Mouse (Mus musculus): Measurements from ENCODE around the gene Clrn2. TPM values are rescaled to one million over a fixed set of nuclear protein-coding genes. Genes with fewer than 3 reads are reported as not detected.

Gene Clrn2
- polyA plus RNA-seq, 1 experiment from 2014 or later: not detected

DNA sequence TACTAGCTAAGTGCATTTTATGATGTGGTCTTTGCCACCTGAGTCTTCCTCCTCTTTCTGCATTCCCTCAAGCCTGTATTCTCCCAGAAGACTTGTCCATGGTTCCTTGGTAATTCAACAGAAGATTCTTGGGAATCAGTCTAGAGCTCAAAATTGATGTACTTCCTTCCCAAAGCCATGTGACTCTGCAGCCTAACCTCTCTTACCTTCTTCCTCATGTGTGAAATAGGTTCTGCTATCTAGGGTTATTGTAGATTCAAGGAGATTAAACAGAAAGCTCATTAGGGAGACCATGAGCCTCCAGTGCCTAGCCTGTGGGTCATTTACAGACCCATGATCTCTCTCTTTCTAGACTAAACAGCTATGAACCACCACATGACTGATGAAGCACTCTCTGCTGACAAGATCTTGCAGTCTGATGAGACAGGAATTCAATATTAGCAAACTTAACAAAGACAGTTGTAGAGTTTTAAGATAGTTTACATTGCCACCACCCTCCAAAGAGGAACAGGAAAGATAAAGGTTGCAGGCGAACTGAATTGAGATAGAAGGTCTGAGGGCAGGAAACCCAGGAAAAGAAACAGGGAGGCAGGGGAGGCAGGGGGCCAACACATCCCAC, 27.0 kb upstream of the Clrn2 start:
- no peaks in the 10 kb centered on the region for H3K27me3 ChIP-seq (ENCODE audit: control insufficient read depth, insufficient read depth, low read length)
- no peak overlapping the region for H3K9ac ChIP-seq (ENCODE audit: low read length)
- H3K36me3 ChIP-seq (ENCODE audit: control insufficient read depth, insufficient read depth): no peaks in the 10 kb centered on the region
- H3K27ac ChIP-seq (ENCODE audit: low read length): no peak overlapping the region
- no peak overlapping the region for H3K4me3 ChIP-seq (ENCODE audit: low read length)
- 27% methylated on average over 1 of the region's 1 CpGs for WGBS
- H3K4me1 ChIP-seq (ENCODE audit: control insufficient read depth, insufficient read depth, low read length): no peaks in the 10 kb centered on the region
- no peak overlapping the region for H3K4me2 ChIP-seq (ENCODE audit: low read depth, low read length)
- no peak for ATAC-seq (replicated peaks; ENCODE audit: extremely low read depth, insufficient read depth, low FRiP score)
- H3K9me3 ChIP-seq (replicated peaks; ENCODE audit: control insufficient read depth, low read length): no peaks in the 10 kb centered on the region

DNA sequence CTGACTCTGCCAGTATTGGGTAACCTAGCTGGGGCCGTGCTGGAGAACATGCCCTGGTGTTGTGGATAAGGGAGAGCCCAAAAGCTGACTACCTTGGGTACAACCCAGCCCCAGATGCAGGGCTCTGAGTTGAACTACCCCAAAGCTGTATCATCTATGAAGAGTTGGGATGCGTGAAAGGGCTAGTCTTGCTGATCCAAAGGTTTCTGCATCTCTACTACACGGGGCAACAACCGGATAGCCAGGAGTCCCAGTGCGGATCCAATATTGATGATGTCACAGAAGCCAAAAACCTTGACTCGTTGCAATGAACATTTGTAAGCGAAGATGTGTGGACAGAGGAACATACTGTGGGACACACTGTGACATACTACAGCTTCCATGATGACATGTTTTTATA, 25.7 kb upstream of the Clrn2 start:
- peaks cover 2% of the 10 kb centered on the region; the same call in 1 of the 2 replicates for H3K36me3 ChIP-seq (ENCODE audit: control insufficient read depth, insufficient read depth)
- WGBS: 91% methylated on average over 7 of the region's 7 CpGs
- no peaks in the 10 kb centered on the region for H3K27me3 ChIP-seq (ENCODE audit: control insufficient read depth, insufficient read depth, low read length)
- no peak overlapping the region for H3K4me2 ChIP-seq (ENCODE audit: low read depth, low read length)
- ATAC-seq (replicated peaks; ENCODE audit: extremely low read depth, insufficient read depth, low FRiP score): no peak
- no peak overlapping the region for H3K27ac ChIP-seq (ENCODE audit: low read length)
- no peaks in the 10 kb centered on the region for H3K9me3 ChIP-seq (replicated peaks; ENCODE audit: control insufficient read depth, low read length)
- H3K4me1 ChIP-seq (ENCODE audit: control insufficient read depth, insufficient read depth, low read length): no peaks in the 10 kb centered on the region
- H3K4me3 ChIP-seq (ENCODE audit: low read length): no peak overlapping the region
- no peak overlapping the region for H3K9ac ChIP-seq (ENCODE audit: low read length)

DNA sequence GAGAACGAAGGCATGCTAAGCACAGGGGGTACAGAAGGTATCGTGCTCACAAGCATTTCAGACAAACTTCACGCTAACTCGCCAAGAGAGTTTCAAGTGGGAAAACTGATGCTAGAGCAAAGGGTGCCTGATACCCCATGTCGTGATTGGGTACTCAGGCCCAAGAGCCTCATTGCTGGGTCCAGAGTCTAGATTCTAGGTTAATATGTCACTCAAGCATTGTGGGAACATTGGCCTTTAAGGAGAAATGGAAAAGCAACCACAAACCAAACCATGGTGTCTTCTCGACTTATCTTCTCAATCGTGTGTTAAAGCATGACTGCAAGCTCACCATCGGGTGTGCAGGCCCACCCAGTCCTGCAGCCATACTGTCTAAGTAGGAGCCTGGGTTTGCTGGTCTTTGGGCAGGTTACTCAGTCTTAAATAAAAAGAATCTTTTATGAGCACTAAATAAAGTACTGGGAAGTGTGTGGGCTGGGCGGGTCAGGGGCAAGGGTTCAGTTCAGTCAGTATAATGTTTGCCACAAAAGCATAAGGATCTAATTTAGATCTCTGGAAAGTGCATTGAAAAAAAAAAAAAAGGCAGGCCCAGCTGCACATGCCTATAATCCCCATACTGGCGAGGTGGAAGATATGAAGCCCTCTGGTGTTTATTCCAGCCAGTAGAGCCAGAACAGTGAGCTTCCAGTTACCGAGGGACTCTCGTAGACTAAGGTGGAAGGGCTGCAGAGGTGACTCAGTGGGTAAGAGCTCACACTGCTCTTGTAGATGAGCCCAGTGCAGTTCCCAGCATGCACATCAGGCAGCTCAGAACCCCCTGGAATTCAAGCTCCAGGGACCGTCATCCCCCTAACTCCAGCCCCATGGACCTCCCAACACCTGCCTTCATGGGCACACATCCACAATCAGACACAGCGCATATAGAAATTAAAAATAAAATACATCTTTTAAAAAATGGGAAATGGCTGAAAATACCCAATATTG, 17.3 kb upstream of the Clrn2 start:
- H3K36me3 ChIP-seq (ENCODE audit: control insufficient read depth, insufficient read depth): peaks cover 27% of the 10 kb centered on the region

DNA sequence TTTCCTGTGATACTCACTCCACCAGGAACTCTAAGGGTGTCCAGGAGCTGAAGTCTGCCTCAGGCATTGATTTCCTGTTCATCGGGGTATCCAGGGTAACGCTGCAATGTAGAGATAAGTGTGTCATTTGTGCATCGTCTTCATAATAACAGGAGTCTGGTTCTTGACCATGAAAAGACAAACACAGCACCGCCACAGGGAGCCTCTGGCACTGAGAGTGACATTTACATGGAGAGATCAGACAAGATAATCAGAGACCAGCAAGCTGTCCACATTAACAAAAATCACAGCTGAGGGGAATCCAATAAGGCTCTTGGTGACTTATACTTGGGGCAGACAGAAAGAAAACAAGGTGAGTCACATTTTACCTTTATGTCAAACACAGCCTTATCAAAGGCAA, 15.7 kb upstream of the Clrn2 start:
- no peak overlapping the region for H3K4me3 ChIP-seq (ENCODE audit: low read length)
- no peak overlapping the region for H3K27ac ChIP-seq (ENCODE audit: low read length)
- 0 out of 2 replicates have a peak, but pooled peaks cover 2% of the 10 kb centered on the region for H3K4me1 ChIP-seq (ENCODE audit: control insufficient read depth, insufficient read depth, low read length)
- no peak for ATAC-seq (replicated peaks; ENCODE audit: extremely low read depth, insufficient read depth, low FRiP score)
- 72% methylated on average over 4 of the region's 4 CpGs for WGBS
- no peaks in the 10 kb centered on the region for H3K9me3 ChIP-seq (replicated peaks; ENCODE audit: control insufficient read depth, low read length)
- H3K36me3 ChIP-seq (ENCODE audit: control insufficient read depth, insufficient read depth): peaks cover 26% of the 10 kb centered on the region
- no peaks in the 10 kb centered on the region for H3K27me3 ChIP-seq (ENCODE audit: control insufficient read depth, insufficient read depth, low read length)
- H3K9ac ChIP-seq (ENCODE audit: low read length): no peak overlapping the region
- no peak overlapping the region for H3K4me2 ChIP-seq (ENCODE audit: low read depth, low read length)

More for the DNA sequence above, 17.3 kb upstream of the Clrn2 start:
- no peak overlapping the region for H3K27ac ChIP-seq (ENCODE audit: low read length)
- WGBS: 83% methylated on average over 14 of the region's 14 CpGs
- H3K4me3 ChIP-seq (ENCODE audit: low read length): no peak overlapping the region
- 0 out of 2 replicates have a peak, but pooled peaks cover 2% of the 10 kb centered on the region for H3K4me1 ChIP-seq (ENCODE audit: control insufficient read depth, insufficient read depth, low read length)
- no peak overlapping the region for H3K4me2 ChIP-seq (ENCODE audit: low read depth, low read length)
- no peaks in the 10 kb centered on the region for H3K27me3 ChIP-seq (ENCODE audit: control insufficient read depth, insufficient read depth, low read length)
- H3K9me3 ChIP-seq (replicated peaks; ENCODE audit: control insufficient read depth, low read length): no peaks in the 10 kb centered on the region
- no peak overlapping the region for H3K9ac ChIP-seq (ENCODE audit: low read length)
- no peak for ATAC-seq (replicated peaks; ENCODE audit: extremely low read depth, insufficient read depth, low FRiP score)

DNA sequence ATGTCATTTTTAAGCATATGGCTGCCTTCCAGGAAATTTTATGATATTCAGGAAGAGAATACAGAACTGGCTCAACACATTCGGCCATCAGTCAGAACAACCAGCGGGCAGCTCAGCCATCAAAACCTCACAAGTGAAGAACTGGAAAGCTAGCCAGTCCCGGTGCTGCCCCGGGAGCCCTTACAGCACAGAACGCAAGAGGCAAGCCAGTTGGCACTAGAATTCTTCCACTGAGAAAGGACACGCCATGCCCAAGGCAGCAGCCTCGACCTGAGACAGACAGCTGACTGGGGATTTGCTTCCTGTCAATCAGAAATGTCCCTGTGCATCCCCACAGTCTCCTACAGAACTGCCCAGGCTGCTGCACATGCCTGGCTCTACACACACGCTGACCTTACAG, 15.2 kb upstream of the Clrn2 start:
- 80% methylated on average over 8 of the region's 8 CpGs for WGBS
- Histone ChIP-seq H3K4me2 (ENCODE audit: low read depth, low read length) (no peak overlapping the region), H3K36me3 (ENCODE audit: control insufficient read depth, insufficient read depth) (peaks cover 25% of the 10 kb centered on the region), H3K9me3 (replicated peaks; ENCODE audit: control insufficient read depth, low read length) (no peaks in the 10 kb centered on the region), H3K27me3 (ENCODE audit: control insufficient read depth, insufficient read depth, low read length) (no peaks in the 10 kb centered on the region), H3K9ac (ENCODE audit: low read length) (no peak overlapping the region), H3K4me1 (ENCODE audit: control insufficient read depth, insufficient read depth, low read length) (0 out of 2 replicates have a peak, but pooled peaks cover 2% of the 10 kb centered on the region), H3K4me3 (ENCODE audit: low read length) (no peak overlapping the region), H3K27ac (ENCODE audit: low read length) (no peak overlapping the region)
- no peak for ATAC-seq (replicated peaks; ENCODE audit: extremely low read depth, insufficient read depth, low FRiP score)

DNA sequence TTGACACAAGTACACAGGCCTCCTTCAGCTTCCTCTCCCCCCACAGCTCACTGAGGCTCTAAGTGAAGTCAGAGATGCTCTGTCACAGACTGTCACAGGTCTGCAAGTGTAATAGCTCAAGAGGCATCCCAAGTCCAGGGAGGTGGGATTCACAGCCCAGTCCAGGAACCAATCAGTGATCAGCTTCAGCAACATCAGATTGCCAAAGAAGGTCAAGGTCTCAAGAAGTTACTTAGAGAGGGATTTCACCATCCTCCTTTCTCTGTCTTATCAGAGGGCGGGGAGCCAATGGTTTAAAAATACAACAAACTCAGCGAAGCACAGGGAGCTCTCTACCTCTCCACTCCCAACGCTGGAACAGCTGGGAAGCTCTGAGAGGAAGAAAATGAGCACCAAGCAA, 12.4 kb upstream of the Clrn2 start:
- peaks cover 24% of the 10 kb centered on the region for H3K36me3 ChIP-seq (ENCODE audit: control insufficient read depth, insufficient read depth)

DNA sequence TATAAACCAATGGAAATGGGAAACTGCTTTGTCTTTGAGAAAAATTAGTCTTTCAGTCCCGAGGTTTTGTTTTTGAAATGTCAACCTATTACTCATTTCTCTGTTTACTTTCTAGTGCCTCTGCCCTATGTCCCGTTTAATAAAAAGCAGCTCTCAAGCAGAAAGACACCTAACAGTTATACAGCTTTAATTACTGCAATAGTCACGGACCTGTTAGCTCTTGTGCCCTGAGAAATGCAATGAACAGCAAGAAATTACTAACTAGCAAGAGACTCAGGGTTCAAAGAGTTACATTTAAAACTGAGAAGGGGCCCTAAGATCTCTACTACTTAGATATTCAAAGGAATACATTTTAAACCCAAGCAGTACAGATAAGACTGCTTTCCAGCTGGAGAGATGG, 11.8 kb upstream of the Clrn2 start:
- ATAC-seq (replicated peaks; ENCODE audit: extremely low read depth, insufficient read depth, low FRiP score): no peak
- Histone ChIP-seq H3K9ac (ENCODE audit: low read length) (no peak overlapping the region), H3K4me2 (ENCODE audit: low read depth, low read length) (no peak overlapping the region), H3K27me3 (ENCODE audit: control insufficient read depth, insufficient read depth, low read length) (no peaks in the 10 kb centered on the region), H3K9me3 (replicated peaks; ENCODE audit: control insufficient read depth, low read length) (no peaks in the 10 kb centered on the region), H3K27ac (ENCODE audit: low read length) (no peak overlapping the region), H3K36me3 (ENCODE audit: control insufficient read depth, insufficient read depth) (peaks cover 24% of the 10 kb centered on the region), H3K4me1 (ENCODE audit: control insufficient read depth, insufficient read depth, low read length) (0 out of 2 replicates have a peak, but pooled peaks cover 2% of the 10 kb centered on the region), H3K4me3 (ENCODE audit: low read length) (no peak overlapping the region)
- 73% methylated on average over 3 of the region's 3 CpGs for WGBS

More for the DNA sequence above, 12.4 kb upstream of the Clrn2 start:
- no peak overlapping the region for H3K9ac ChIP-seq (ENCODE audit: low read length)
- H3K4me2 ChIP-seq (ENCODE audit: low read depth, low read length): no peak overlapping the region
- no peak overlapping the region for H3K4me3 ChIP-seq (ENCODE audit: low read length)
- no peaks in the 10 kb centered on the region for H3K27me3 ChIP-seq (ENCODE audit: control insufficient read depth, insufficient read depth, low read length)
- H3K4me1 ChIP-seq (ENCODE audit: control insufficient read depth, insufficient read depth, low read length): 0 out of 2 replicates have a peak, but pooled peaks cover 2% of the 10 kb centered on the region
- no peak for ATAC-seq (replicated peaks; ENCODE audit: extremely low read depth, insufficient read depth, low FRiP score)
- WGBS: 43% methylated on average over 3 of the region's 3 CpGs
- H3K27ac ChIP-seq (ENCODE audit: low read length): no peak overlapping the region
- no peaks in the 10 kb centered on the region for H3K9me3 ChIP-seq (replicated peaks; ENCODE audit: control insufficient read depth, low read length)

DNA sequence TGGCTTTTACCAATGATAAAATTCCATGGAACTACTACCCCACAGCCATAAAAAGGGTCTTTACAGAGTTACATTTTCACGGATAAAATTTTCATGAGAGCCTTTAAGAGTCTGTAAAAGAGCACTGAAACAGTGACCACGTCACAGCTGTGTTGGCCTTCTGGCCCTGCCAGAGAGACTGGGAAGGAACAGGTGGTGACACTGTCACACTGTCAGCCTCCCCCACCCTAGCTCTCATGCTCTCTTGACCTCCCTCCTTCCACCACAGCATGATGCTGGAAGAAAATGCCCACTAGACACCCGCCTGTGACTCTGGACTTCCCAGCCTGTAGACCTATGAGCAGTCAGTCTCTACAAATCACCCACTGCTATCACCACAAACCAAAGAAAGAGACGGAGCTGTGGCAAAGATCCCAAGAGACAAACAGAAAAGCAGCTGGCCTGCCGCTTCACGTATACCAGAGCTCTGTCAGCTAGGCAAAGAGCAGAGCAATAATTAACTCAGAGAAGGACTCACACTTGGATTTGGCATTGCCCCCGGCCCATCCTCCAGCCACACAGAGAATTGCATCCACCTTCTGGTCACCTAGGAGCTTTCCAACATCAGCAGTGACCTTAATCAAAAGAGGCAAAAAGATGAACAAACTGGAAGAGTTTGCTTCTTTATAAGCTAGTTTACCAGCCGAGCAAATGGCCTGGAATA, 9.3 kb upstream of the Clrn2 start:
- H3K4me3 ChIP-seq (ENCODE audit: low read length): no peak overlapping the region
- no peak overlapping the region for H3K9ac ChIP-seq (ENCODE audit: low read length)
- 88% methylated on average over 8 of the region's 8 CpGs for WGBS
- no peak overlapping the region for H3K4me2 ChIP-seq (ENCODE audit: low read depth, low read length)
- H3K9me3 ChIP-seq (replicated peaks; ENCODE audit: control insufficient read depth, low read length): no peaks in the 10 kb centered on the region
- no peak for ATAC-seq (replicated peaks; ENCODE audit: extremely low read depth, insufficient read depth, low FRiP score)
- H3K27me3 ChIP-seq (ENCODE audit: control insufficient read depth, insufficient read depth, low read length): no peaks in the 10 kb centered on the region
- peaks cover 12% of the 10 kb centered on the region for H3K4me1 ChIP-seq (ENCODE audit: control insufficient read depth, insufficient read depth, low read length)
- H3K36me3 ChIP-seq (ENCODE audit: control insufficient read depth, insufficient read depth): peaks cover 15% of the 10 kb centered on the region
- no peak overlapping the region for H3K27ac ChIP-seq (ENCODE audit: low read length)

Measured in heart, embryonic 16.5 days (tissue).